Mouse (Mus musculus) C2C12 (cell line): ENCODE data around the gene Bcar3. TPM values are rescaled to one million over a fixed set of nuclear protein-coding genes. Genes with fewer than 3 reads are reported as not detected.

Source experiments
- H3K27me3 ChIP-seq: one replicate; pipeline ENCODE4 v1.6.1; 2011; ENCODE audit not compliant: control insufficient read depth, insufficient read depth, insufficient read length
- H3K36me3 ChIP-seq: one replicate; pipeline ENCODE4 v1.6.1; 2011; ENCODE audit not compliant: control insufficient read depth, insufficient read depth
- H3K4me3 ChIP-seq: one replicate; pipeline ENCODE4 v1.5.1; 2011; ENCODE audit warnings: mild to moderate bottlenecking, control low read depth; ENCODE audit not compliant: poor library complexity, insufficient read depth, severe bottlenecking
- H3K79me2 ChIP-seq: one replicate; pipeline ENCODE4 v1.6.1; 2011; ENCODE audit not compliant: control insufficient read depth, insufficient read depth
- H3K79me3 ChIP-seq: one replicate; pipeline ENCODE4 v1.6.1; 2011; ENCODE audit warnings: low read depth, control low read depth
- H3ac ChIP-seq: one replicate; pipeline ENCODE3; 2011; ENCODE audit warnings: low read depth; ENCODE audit not compliant: control insufficient read depth, insufficient read length
- CEBPB ChIP-seq: IDR thresholded peaks from one replicate; pipeline ENCODE4 v1.6.1; 2011; ENCODE audit warnings: low read depth, mild to moderate bottlenecking, control low read depth, moderate library complexity
- CTCF ChIP-seq: IDR thresholded peaks from one replicate; pipeline ENCODE4 v1.5.1; 2011; ENCODE audit not compliant: control insufficient read depth, insufficient read depth, insufficient read length
- FOSL1 ChIP-seq: IDR thresholded peaks from one replicate; pipeline ENCODE4 v1.8.0; 2011; ENCODE audit warnings: mild to moderate bottlenecking, low read length; ENCODE audit not compliant: poor library complexity, insufficient read depth, severe bottlenecking
- MAX ChIP-seq: IDR thresholded peaks from one replicate; pipeline ENCODE4 v1.6.1; 2011; ENCODE audit warnings: mild to moderate bottlenecking, control low read depth
- MYOD1 ChIP-seq: IDR thresholded peaks from one replicate; pipeline ENCODE4 v1.6.1; 2011; ENCODE audit warnings: low read depth; ENCODE audit not compliant: control insufficient read depth, insufficient read length
- MYOG ChIP-seq: IDR thresholded peaks from one replicate; pipeline ENCODE4 v1.6.1; 2011; ENCODE audit not compliant: control insufficient read depth, insufficient read length; ENCODE audit errors: extremely low read depth
- USF1 ChIP-seq: IDR thresholded peaks from one replicate; pipeline ENCODE4 v1.6.1; 2011; ENCODE audit warnings: low read depth, mild to moderate bottlenecking, control low read depth, moderate library complexity
- polyA plus RNA-seq: library from polyadenylated mRNA; unstranded; fragments of >200 nt; fragmentation: generic; extraction: Trizol; gene quantifications from one replicate; pipeline ENCODE4 v1.2.1, GENCODE M21; 2012; ENCODE audit warnings: missing spikeins

The Bcar3 gene
- polyA plus RNA-seq, 1 experiment, result 34.9 TPM

DNA sequence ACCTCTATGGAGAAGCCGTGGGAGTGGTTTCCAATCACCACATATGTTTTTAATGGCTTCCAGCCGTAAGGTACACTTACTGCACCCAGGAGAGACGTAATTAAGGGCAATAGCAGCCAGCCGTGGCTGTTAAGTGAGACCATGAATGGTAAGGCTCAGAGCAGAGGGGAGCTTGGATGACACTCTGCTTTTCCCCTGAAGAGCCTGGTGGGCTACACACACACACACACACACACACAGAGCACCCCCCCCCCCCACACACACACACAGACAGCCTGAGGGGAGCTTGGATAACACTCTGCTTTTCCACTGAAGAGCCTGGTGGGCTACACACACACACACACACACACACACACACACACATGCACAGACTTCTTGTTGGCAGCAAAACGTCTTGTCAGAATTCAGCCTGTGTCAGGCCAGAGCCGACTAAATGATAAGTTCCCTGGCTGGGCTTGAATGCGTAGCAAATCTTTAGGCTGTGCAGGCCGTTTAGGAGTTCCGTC is 224.3 kb downstream of the Bcar3 start:
- H3K27me3 ChIP-seq, result no peaks in the 10 kb centered on the region

DNA sequence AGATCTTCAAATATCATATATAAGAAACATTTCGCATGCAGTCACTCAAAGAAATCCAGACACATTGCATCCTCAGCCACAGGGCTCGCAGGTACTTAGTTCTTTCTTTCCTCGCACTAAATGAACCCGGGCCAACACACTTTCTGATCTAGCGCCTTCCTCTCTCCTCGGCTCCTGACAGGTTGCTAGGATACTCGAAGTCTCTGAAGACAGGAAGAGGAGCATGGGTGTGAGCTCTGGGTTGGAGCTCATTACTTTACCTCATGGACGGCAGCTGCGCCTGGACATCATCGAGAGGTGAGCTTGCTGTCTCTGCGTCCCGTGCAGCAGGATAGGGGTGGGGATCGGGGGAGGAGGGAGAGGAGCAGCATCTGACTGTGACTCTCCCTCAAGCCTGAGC is 225.1 kb downstream of the Bcar3 start:
- H3K36me3 ChIP-seq, result peaks cover 44% of the 10 kb centered on the region
- peak overlapping the region; percentile 67 for H3ac ChIP-seq
- H3K27me3 ChIP-seq, result no peaks in the 10 kb centered on the region
- no peak for TF ChIP-seq USF1
- TF ChIP-seq MYOD1, result peak; percentile 26
- H3K4me3 ChIP-seq, result no peak overlapping the region
- peaks cover 3% of the 10 kb centered on the region for H3K79me3 ChIP-seq
- peaks cover 29% of the 10 kb centered on the region for H3K79me2 ChIP-seq

More for the DNA sequence above, 224.3 kb downstream of the Bcar3 start:
- no peak overlapping the region for H3ac ChIP-seq
- TF ChIP-seq MYOG (no peak), USF1 (no peak)
- peaks cover 5% of the 10 kb centered on the region for H3K79me3 ChIP-seq
- H3K36me3 ChIP-seq, result peaks cover 41% of the 10 kb centered on the region
- no peak overlapping the region for H3K4me3 ChIP-seq
- peaks cover 29% of the 10 kb centered on the region for H3K79me2 ChIP-seq

DNA sequence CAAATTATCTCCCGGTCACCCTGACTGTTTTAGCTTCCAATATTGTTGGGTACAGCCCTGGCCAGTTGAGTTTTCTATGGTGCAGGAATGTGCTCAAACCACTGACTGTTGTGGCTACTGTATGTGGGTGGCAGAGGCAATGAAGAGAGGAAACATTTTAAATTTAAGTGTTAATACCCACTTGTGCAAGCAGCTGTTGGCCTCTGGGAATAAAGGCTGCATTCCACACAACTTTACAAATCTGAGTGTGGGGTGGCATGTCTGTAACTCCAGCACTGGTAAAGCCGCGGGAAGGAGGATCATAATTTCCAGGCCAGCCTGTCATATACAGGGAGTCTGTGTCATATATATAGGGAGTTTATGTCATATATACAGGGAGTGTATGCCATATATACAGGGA is 226.4 kb downstream of the Bcar3 start:
- Histone ChIP-seq H3K36me3 (peaks cover 49% of the 10 kb centered on the region), H3K79me2 (peaks cover 21% of the 10 kb centered on the region), H3K27me3 (no peaks in the 10 kb centered on the region), H3ac (no peak overlapping the region), H3K4me3 (no peak overlapping the region), H3K79me3 (peaks cover 2% of the 10 kb centered on the region)
- TF ChIP-seq MAX (no peak), CTCF (no peak), USF1 (no peak), FOSL1 (no peak), MYOD1 (peak; percentile 81), MYOG (no peak), CEBPB (no peak)

DNA sequence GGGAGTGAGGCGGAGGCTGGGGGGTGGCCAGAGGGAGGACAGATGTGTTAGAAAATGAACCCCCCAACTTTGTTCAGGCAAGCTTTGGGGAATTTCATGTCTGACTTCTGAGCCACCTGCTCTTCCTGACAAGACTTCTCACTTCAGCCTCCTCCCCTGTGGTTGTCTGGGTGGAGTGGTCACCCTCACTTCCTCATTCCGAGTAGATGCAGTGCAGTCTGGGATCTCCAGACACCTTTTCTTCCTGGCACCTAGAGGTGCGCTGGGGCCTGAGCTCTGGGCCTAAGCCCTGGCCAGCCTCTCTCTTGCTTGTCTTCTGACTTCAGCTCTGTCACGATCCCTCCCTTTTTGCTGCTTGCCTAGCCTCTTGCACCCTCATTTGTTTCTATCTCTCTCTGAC is 226.9 kb downstream of the Bcar3 start:
- no peak overlapping the region for H3K4me3 ChIP-seq

DNA sequence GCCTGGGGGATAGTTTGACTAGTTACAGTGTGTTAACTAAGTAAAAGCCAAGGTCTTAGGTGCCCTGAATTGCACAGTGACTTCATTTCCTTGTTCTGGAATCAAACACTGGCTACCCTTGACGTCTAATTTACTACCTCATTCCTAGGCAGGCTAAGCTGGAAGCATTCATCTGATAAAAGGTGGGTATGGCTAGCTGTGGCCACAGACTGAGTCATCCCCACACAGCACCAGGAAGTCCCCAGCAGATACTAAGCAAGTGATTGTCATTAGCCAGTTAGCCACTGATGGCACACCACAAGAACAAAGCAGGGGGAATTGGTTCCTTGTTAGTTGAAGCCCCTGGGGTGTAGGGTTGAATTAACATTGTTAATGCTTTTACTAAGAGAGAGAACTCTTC is 227.4 kb downstream of the Bcar3 start:
- H3K27me3 ChIP-seq, result no peaks in the 10 kb centered on the region
- no peak for TF ChIP-seq CEBPB
- peak; percentile 20 for TF ChIP-seq MAX
- TF ChIP-seq FOSL1, result peak; percentile 52
- H3K79me2 ChIP-seq, result peaks cover 13% of the 10 kb centered on the region

More for the DNA sequence above, 226.9 kb downstream of the Bcar3 start:
- H3K79me3 ChIP-seq, result peaks cover 2% of the 10 kb centered on the region
- peaks cover 17% of the 10 kb centered on the region for H3K79me2 ChIP-seq
- H3ac ChIP-seq, result no peak overlapping the region
- peak; percentile 31 for TF ChIP-seq MYOD1
- no peak for TF ChIP-seq MAX
- no peak for TF ChIP-seq MYOG
- no peaks in the 10 kb centered on the region for H3K27me3 ChIP-seq
- H3K36me3 ChIP-seq, result peaks cover 49% of the 10 kb centered on the region

DNA sequence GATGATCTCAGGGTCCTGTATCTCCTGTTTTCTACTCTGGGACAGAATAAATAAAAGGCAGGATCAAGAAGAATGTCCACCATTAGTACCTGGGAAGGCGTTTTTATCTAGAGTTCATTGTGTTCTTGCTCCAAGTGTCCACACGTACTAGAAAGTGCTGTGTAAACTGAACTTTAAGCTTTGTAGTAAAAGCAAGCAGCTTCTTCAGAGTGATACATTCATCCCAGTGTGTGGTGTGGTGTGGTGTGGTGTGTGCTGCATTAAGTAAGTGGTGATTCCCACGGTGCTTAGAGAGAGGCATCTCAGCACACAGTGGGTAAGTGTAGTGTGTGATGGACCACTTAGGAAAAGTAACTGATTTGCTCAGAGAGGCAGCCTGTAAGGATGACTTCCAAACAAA is 234.5 kb downstream of the Bcar3 start:
- Histone ChIP-seq H3K27me3 (no peaks in the 10 kb centered on the region), H3ac (no peak overlapping the region), H3K36me3 (peaks cover 81% of the 10 kb centered on the region), H3K79me2 (no peaks in the 10 kb centered on the region), H3K4me3 (no peak overlapping the region), H3K79me3 (no peaks in the 10 kb centered on the region)
- TF ChIP-seq CEBPB, result no peak
- no peak for TF ChIP-seq FOSL1

More for the DNA sequence above, 227.4 kb downstream of the Bcar3 start:
- H3K4me3 ChIP-seq, result no peak overlapping the region
- H3K79me3 ChIP-seq, result peaks cover 2% of the 10 kb centered on the region
- H3ac ChIP-seq, result no peak overlapping the region
- peaks cover 53% of the 10 kb centered on the region for H3K36me3 ChIP-seq

DNA sequence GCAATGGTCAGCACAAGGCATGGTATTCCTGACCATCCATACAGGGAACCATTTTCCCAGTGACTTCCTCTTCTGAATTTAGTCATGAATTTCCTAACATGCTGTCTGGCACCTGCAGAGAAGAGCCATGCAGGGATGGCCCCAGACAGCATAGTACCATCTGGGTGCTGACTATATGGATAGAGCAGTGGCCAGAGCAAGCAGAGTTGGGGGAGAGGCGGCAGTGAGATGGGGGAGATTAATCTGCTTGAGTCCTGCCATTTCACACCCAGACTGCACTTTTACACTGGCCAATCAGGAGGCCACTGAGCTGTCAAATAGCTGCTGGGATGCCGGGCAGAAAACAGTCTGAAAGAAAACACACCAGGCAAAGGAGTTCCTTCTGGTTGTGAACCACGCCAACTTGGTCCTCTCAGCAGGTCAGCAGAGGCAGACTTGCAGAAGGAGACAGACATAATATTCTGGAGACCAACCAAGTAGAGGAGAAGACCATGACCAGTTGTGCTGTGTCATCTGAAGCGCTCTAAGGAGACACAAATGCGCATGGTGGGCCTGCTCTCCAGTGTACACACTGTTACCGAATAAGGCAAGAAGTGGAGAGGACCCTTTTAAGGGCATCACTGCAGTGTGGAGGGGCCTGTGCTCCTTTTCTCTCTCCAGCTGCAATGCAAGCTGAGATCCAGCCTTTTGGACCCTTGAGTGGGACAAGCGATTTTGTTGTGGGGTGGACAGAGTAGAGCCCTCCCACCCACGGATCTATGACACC is 242.2 kb downstream of the Bcar3 start:
- Histone ChIP-seq H3K27me3 (no peaks in the 10 kb centered on the region), H3K36me3 (peaks cover 51% of the 10 kb centered on the region), H3K79me3 (no peaks in the 10 kb centered on the region), H3ac (no peak overlapping the region), H3K79me2 (no peaks in the 10 kb centered on the region), H3K4me3 (no peak overlapping the region)
- TF ChIP-seq CTCF (no peak), MYOD1 (no peak), MAX (no peak), MYOG (no peak), USF1 (no peak), CEBPB (no peak), FOSL1 (no peak)
